Mouse (Mus musculus) midbrain, embryonic 12.5 days (tissue): ENCODE data around the gene Col3a1. TPM values are rescaled to one million over a fixed set of nuclear protein-coding genes. Genes with fewer than 3 reads are reported as not detected.

Source experiments
- ATAC-seq: fragments of 200-750 bp; cut with Nextera tagmentation; 2 replicates; pipeline ENCODE4 v1.8.0; 2017; ENCODE audit warnings: low read depth, moderate TSS enrichment, moderate library complexity; ENCODE audit not compliant: low FRiP score
- H3K27ac ChIP-seq: fragments of 300-500 bp; sonication (generic); replicated peaks from 2 replicates; pipeline ENCODE4 v1.5.1; 2016; ENCODE audit warnings: mild to moderate bottlenecking
- H3K27me3 ChIP-seq: fragments of 300-500 bp; sonication (generic); 2 replicates; pipeline ENCODE4 v1.6.1; 2016; ENCODE audit warnings: mild to moderate bottlenecking
- H3K36me3 ChIP-seq: fragments of 300-500 bp; sonication (generic); 2 replicates; pipeline ENCODE4 v1.6.1; 2016
- H3K4me1 ChIP-seq: fragments of 300-500 bp; sonication (generic); 2 replicates; pipeline ENCODE4 v1.6.1; 2016
- H3K4me2 ChIP-seq: fragments of 300-500 bp; sonication (generic); replicated peaks from 2 replicates; pipeline ENCODE4 v1.6.1; 2016; ENCODE audit warnings: mild to moderate bottlenecking, moderate library complexity
- H3K4me3 ChIP-seq: fragments of 300-500 bp; sonication (generic); 2 replicates; pipeline ENCODE4 v1.5.1; 2016; ENCODE audit warnings: mild to moderate bottlenecking
- H3K9ac ChIP-seq: fragments of 300-500 bp; sonication (generic); replicated peaks from 2 replicates; pipeline ENCODE4 v1.6.1; 2016; ENCODE audit warnings: mild to moderate bottlenecking, moderate library complexity
- H3K9me3 ChIP-seq: fragments of 300-500 bp; sonication (generic); 2 replicates; pipeline ENCODE4 v1.6.1; 2016; ENCODE audit warnings: mild to moderate bottlenecking
- WGBS: fragments of 180-500 bp; shearing (Covaris S2); methylation state at CpG from one replicate; pipeline ENCODE4 v1.1.7; 2016; 5-methylcytosine and 5-hydroxymethylcytosine counted together
- polyA plus RNA-seq: library from polyadenylated mRNA; unstranded; fragments of >200 nt; fragmentation: Nextera tagmentation; extraction: Ambion mirVana; gene quantifications from 2 replicates; pipeline ENCODE4 v1.2.1, GENCODE M21; 2016

Gene Col3a1
- polyA plus RNA-seq, 1 experiment from 2014 or later = 675 TPM

DNA sequence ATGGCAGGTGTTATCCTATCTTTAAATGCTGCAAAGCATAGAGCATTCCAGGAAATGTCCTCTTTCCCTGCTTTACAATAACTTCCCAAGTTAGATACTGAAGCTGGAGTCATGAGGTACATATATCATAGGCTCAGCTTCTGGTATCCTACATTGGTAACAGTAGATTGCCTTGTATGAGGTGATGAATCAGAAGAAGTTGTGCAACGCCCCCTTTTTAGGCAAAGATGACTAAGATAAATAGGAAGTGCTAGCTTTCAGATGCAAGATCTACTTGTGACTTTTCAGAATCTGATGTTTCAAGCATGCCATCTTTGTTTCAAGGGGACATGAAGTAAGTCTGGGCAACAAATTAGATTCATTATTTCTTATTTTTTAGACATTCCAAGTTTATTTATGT is 6.9 kb downstream of the Col3a1 start:
- Histone ChIP-seq H3K4me1 (no peaks in the 10 kb centered on the region), H3K27me3 (no peaks in the 10 kb centered on the region), H3K36me3 (no peaks in the 10 kb centered on the region), H3K9ac (no peak overlapping the region), H3K4me3 (no peak overlapping the region), H3K9me3 (no peaks in the 10 kb centered on the region), H3K27ac (no peak overlapping the region), H3K4me2 (no peak overlapping the region)
- no peak for ATAC-seq
- 86% methylated on average over 1 of the region's 1 CpGs for WGBS

GRCm38 (mm10) chr1:45320861-45321260 is 9.5 kb downstream of the Col3a1 start:
- H3K9ac ChIP-seq = no peak overlapping the region

GRCm38 (mm10) chr1:45329149-45329548 is 17.8 kb downstream of the Col3a1 start:
- no peak overlapping the region for H3K27ac ChIP-seq
- 91% methylated on average over 1 of the region's 1 CpGs for WGBS
- no peaks in the 10 kb centered on the region for H3K27me3 ChIP-seq
- no peak overlapping the region for H3K4me2 ChIP-seq
- H3K9ac ChIP-seq = no peak overlapping the region
- no peaks in the 10 kb centered on the region for H3K9me3 ChIP-seq
- no peak for ATAC-seq
- H3K36me3 ChIP-seq = no peaks in the 10 kb centered on the region
- no peak overlapping the region for H3K4me3 ChIP-seq
- H3K4me1 ChIP-seq = no peaks in the 10 kb centered on the region

More at GRCm38 (mm10) chr1:45320861-45321260, 9.5 kb downstream of the Col3a1 start:
- Histone ChIP-seq H3K4me1 (no peaks in the 10 kb centered on the region), H3K4me3 (no peak overlapping the region), H3K27me3 (no peaks in the 10 kb centered on the region), H3K27ac (no peak overlapping the region), H3K4me2 (no peak overlapping the region), H3K9me3 (no peaks in the 10 kb centered on the region), H3K36me3 (no peaks in the 10 kb centered on the region)
- ATAC-seq = no peak

GRCm38 (mm10) chr1:45355944-45356343 is 44.6 kb downstream of the Col3a1 start:
- H3K4me2 ChIP-seq = no peak overlapping the region
- WGBS = 85% methylated on average over 4 of the region's 4 CpGs
- ATAC-seq = no peak

GRCm38 (mm10) chr1:45358020-45358419 is 46.7 kb downstream of the Col3a1 start:
- no peaks in the 10 kb centered on the region for H3K36me3 ChIP-seq

More at GRCm38 (mm10) chr1:45355944-45356343, 44.6 kb downstream of the Col3a1 start:
- Histone ChIP-seq H3K27me3 (no peaks in the 10 kb centered on the region), H3K4me3 (no peak overlapping the region), H3K27ac (no peak overlapping the region), H3K9ac (no peak overlapping the region), H3K9me3 (no peaks in the 10 kb centered on the region), H3K36me3 (no peaks in the 10 kb centered on the region), H3K4me1 (no peaks in the 10 kb centered on the region)

DNA sequence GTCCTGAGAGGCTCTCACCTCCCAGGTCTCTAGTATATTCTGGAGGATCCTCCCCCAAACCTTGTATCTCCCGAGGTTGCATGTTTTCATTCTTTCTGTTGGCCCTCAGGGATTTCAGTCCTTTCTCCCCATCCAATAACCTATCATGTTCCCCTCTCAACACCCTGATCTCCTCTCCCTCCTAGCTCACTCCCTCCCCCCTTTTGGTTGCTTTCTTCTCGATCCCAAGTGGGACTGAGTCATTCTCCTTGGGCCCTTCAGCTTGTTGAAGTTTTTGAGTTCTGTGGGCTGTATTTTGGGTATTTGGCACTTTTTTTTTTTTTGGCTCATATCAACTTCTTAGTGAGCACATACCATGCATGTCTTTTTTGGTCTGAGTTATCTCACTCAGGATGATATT is 47.8 kb downstream of the Col3a1 start:
- no peak for ATAC-seq
- H3K9me3 ChIP-seq = no peaks in the 10 kb centered on the region
- H3K4me3 ChIP-seq = no peak overlapping the region
- H3K4me1 ChIP-seq = no peaks in the 10 kb centered on the region
- no peaks in the 10 kb centered on the region for H3K27me3 ChIP-seq
- 75% methylated on average over 2 of the region's 2 CpGs for WGBS
- no peak overlapping the region for H3K27ac ChIP-seq
- no peak overlapping the region for H3K4me2 ChIP-seq
- no peak overlapping the region for H3K9ac ChIP-seq
- H3K36me3 ChIP-seq = no peaks in the 10 kb centered on the region

More at GRCm38 (mm10) chr1:45358020-45358419, 46.7 kb downstream of the Col3a1 start:
- no peak overlapping the region for H3K9ac ChIP-seq
- 83% methylated on average over 1 of the region's 1 CpGs for WGBS
- ATAC-seq = no peak
- H3K27me3 ChIP-seq = no peaks in the 10 kb centered on the region
- no peak overlapping the region for H3K27ac ChIP-seq
- no peak overlapping the region for H3K4me3 ChIP-seq
- H3K9me3 ChIP-seq = no peaks in the 10 kb centered on the region
- no peaks in the 10 kb centered on the region for H3K4me1 ChIP-seq
- no peak overlapping the region for H3K4me2 ChIP-seq

- no peaks in the 10 kb centered on the region for H3K27me3 ChIP-seq
- H3K9ac ChIP-seq = no peak overlapping the region
- no peaks in the 10 kb centered on the region for H3K4me1 ChIP-seq
- no peaks in the 10 kb centered on the region for H3K36me3 ChIP-seq
- ATAC-seq = no peak
- WGBS = 73% methylated on average over 2 of the region's 2 CpGs
- no peak overlapping the region for H3K27ac ChIP-seq
- H3K4me3 ChIP-seq = no peak overlapping the region
- no peaks in the 10 kb centered on the region for H3K9me3 ChIP-seq
- H3K4me2 ChIP-seq = no peak overlapping the region
Observed at GRCm38 (mm10) chr1:45359673-45360072, 48.3 kb downstream of the Col3a1 start.

DNA sequence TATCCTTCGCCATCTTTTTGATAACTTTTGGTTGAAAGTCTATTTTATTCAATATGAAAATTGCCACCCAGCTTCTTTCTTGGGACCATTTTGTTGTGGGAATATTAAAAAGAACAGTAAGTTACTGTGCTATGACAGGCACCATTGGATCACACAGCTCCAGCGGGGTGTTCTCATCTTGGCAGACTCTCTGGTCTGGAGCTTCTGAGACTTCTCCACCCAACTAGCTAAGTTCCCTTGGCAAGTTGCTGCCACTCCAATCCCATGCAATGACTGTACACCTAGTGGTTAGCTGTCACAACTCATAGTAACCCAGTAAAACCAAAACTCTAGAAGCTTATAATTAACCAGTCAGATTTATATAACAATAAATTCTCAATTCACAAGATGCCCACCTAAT is 51.9 kb downstream of the Col3a1 start:
- Histone ChIP-seq H3K27me3 (no peaks in the 10 kb centered on the region), H3K27ac (no peak overlapping the region), H3K9ac (no peak overlapping the region), H3K9me3 (no peaks in the 10 kb centered on the region), H3K4me2 (no peak overlapping the region), H3K36me3 (no peaks in the 10 kb centered on the region), H3K4me3 (no peak overlapping the region), H3K4me1 (no peaks in the 10 kb centered on the region)
- 93% methylated on average over 2 of the region's 2 CpGs for WGBS
- no peak for ATAC-seq

- 84% methylated on average over 1 of the region's 1 CpGs for WGBS
- no peak overlapping the region for H3K27ac ChIP-seq
Observed at GRCm38 (mm10) chr1:45365427-45365826, 54.1 kb downstream of the Col3a1 start.

DNA sequence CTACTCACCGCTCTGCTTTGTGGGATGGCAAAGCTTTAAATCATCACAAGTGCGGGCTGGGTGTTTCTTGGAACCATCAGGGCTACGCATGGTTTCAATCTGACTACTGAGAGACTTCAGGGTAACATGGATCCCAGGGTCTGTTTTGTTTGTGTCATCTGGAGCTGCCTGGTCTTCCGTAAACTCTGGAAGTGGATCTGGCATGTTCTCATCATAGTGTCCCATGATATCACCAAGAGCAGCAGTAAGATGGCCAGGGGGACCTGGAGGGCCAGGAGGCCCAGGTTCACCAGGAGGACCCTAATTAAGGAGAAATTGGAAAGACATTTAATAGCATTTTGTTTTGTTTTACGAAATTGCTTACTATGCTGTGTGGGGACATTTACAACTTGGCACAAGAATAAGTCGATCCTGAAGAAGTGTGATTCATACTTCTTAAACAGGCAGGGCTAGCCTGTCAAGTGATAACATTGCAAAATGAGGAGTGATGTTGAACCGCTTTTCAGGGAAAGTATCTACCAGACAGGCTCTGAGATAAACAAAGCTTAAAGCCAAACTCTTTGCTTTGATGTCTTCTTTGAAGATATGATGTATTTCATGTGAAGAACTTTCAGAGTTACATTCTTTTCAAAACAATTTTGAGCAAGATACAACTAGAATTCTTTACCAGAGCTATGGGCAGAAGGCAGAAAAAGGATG is 68.8 kb downstream of the Col3a1 start:
- ATAC-seq = no peak
- Histone ChIP-seq H3K27ac (no peak overlapping the region), H3K9me3 (no peaks in the 10 kb centered on the region), H3K4me3 (no peak overlapping the region), H3K4me1 (no peaks in the 10 kb centered on the region), H3K9ac (no peak overlapping the region), H3K27me3 (no peaks in the 10 kb centered on the region), H3K36me3 (no peaks in the 10 kb centered on the region), H3K4me2 (no peak overlapping the region)
- 86% methylated on average over 7 of the region's 7 CpGs for WGBS

More at GRCm38 (mm10) chr1:45365427-45365826, 54.1 kb downstream of the Col3a1 start:
- H3K36me3 ChIP-seq = no peaks in the 10 kb centered on the region
- H3K4me1 ChIP-seq = no peaks in the 10 kb centered on the region
- no peak overlapping the region for H3K4me2 ChIP-seq
- no peak overlapping the region for H3K4me3 ChIP-seq
- H3K27me3 ChIP-seq = no peaks in the 10 kb centered on the region
- H3K9me3 ChIP-seq = 0 out of 2 replicates have a peak, but pooled peaks cover 5% of the 10 kb centered on the region
- no peak overlapping the region for H3K9ac ChIP-seq
- ATAC-seq = no peak

DNA sequence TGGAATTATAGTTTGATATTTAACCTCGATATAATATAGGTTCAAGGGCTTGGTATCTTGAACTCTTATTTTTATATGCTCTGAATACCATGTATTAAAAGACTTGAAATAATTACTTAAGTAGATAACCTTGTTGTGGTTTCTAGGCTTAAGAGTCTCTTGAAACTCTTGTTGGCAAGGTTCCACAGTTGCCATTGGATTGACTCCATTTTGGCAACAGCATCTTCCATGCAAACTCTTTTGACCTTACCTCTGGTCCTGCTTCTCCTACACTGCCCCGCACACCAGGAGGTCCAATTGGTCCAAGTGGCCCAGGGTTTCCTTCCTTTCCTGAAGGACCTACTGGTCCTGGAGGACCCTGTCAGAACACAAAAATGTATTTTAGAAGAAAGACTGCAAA is 70.5 kb downstream of the Col3a1 start:
- Histone ChIP-seq H3K9me3 (no peaks in the 10 kb centered on the region), H3K4me3 (no peak overlapping the region), H3K9ac (no peak overlapping the region), H3K27ac (no peak overlapping the region), H3K36me3 (no peaks in the 10 kb centered on the region), H3K4me2 (no peak overlapping the region), H3K4me1 (no peaks in the 10 kb centered on the region), H3K27me3 (no peaks in the 10 kb centered on the region)
- WGBS = 97% methylated on average over 2 of the region's 2 CpGs
- no peak for ATAC-seq
